Mouse (Mus musculus) testis, adult 2 months (tissue): ENCODE results near the gene Ctnna3. TPM values are rescaled to one million over a fixed set of nuclear protein-coding genes. Genes with fewer than 3 reads are reported as not detected.
"Not testable (repeated sequence)": the region's sequence is repeated elsewhere in the genome, so short reads cannot be mapped to it uniquely, and the experiment has no call there.

Source experiments
- H3K27ac ChIP-seq: fragments of 200-500 bp; 2 replicates; pipeline ENCODE4 v1.5.1; 2012; ENCODE audit warnings: low read depth, low read length; ENCODE audit not compliant: control insufficient read depth, insufficient read depth
- H3K27me3 ChIP-seq: fragments of 200-500 bp; 2 replicates; pipeline ENCODE4 v1.6.1; 2012; ENCODE audit warnings: mild to moderate bottlenecking, low read length, moderate library complexity; ENCODE audit not compliant: control insufficient read depth, insufficient read depth
- H3K36me3 ChIP-seq: fragments of 200-500 bp; 2 replicates; pipeline ENCODE4 v1.6.1; 2012; ENCODE audit warnings: mild to moderate bottlenecking, low read length; ENCODE audit not compliant: control insufficient read depth, insufficient read depth
- H3K4me1 ChIP-seq: fragments of 200-500 bp; 2 replicates; pipeline ENCODE4 v1.6.1; 2012; ENCODE audit warnings: low read length; ENCODE audit not compliant: control insufficient read depth, insufficient read depth
- H3K4me3 ChIP-seq: fragments of 200-500 bp; 2 replicates; pipeline ENCODE4 v1.5.1; 2012; ENCODE audit warnings: low read depth, mild to moderate bottlenecking, low read length, moderate library complexity, mixed read lengths; ENCODE audit not compliant: control insufficient read depth
- CTCF ChIP-seq: fragments of 200-500 bp; IDR thresholded peaks from 2 replicates; pipeline ENCODE4 v1.5.1; 2012; ENCODE audit warnings: low read depth, mild to moderate bottlenecking, inconsistent platforms, low read length, moderate library complexity; ENCODE audit not compliant: control insufficient read depth, insufficient read depth, insufficient replicate concordance
- POLR2A ChIP-seq: fragments of 200-500 bp; IDR thresholded peaks from 2 replicates; pipeline ENCODE4 v1.6.1; 2012; ENCODE audit warnings: low read depth, mild to moderate bottlenecking, inconsistent platforms, low read length, moderate library complexity; ENCODE audit not compliant: control insufficient read depth
- polyA plus RNA-seq: library from polyadenylated mRNA; depleted of rRNA; stranded (reverse); fragments of >200 nt; gene quantifications from 2 replicates; pipeline ENCODE4 v1.2.3, GENCODE M21; 2012

Ctnna3 gene
- polyA plus RNA-seq, 1 experiment, result 38.9 TPM

DNA sequence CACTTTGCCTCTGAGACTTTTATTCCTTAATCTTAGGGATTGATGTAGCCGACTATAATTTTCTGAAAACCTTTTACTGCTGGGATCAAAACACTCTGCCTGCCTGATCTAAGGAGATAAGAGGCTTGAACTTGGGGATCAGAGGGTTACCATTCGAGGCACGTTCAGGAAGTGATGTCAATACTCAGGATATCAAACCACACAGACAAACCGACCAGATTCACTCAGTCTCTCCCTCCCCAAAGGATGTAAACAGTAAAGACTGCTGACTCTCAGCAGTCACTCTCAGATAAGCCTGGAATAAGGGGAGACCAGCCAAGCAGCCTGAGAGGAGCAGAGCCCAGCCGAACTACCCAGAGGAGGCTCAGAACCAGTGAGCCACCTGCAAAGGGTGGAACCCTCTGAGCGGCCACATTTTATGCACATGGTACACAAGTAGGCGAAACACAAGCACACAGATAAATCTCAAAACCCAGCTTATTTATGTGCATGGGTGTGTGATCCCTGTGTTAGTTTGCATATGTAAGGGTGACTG lies 9.9 kb downstream of the Ctnna3 start:
- no peaks in the 10 kb centered on the region for H3K4me1 ChIP-seq
- no peaks in the 10 kb centered on the region for H3K36me3 ChIP-seq
- no peak overlapping the region for H3K4me3 ChIP-seq
- no peaks in the 10 kb centered on the region for H3K27me3 ChIP-seq
- H3K27ac ChIP-seq, result no peak overlapping the region
- TF ChIP-seq CTCF (no peak), POLR2A (no peak)

DNA sequence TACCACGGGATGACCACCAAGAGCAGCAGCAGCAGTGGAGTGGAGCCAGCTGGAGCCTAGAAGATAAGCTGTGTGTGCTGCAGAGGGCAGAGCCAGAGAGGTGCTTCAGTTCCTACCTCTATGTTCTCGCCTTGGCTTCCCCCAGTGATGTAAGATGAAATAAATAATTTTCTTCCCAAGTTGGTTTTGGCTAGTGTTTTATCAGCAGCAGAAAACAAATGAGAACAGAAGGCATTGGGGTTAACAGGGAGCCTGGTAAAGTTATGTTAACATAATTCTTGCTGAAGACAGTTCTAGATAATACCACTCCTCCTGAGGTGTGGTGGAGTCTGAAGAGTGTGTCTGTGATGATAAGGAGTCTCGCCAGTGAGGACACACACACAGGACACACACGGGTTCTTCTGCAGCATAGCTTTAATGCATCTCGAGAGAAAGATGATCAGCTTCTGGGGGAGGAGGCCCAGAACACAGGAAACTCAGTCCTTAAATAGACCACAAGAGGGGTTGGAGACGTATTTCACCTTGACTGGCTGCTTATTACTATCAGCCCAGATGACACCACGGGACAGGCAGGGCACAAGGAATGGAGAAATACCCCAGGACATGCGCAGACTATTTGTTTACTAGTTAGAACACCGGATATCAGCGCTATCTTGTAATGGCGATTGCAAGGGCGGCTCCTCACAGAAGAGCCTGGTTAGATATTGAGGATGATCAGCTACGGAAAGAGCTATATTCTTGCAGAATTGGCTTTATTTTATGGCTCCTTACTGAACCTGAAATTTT lies 14.9 kb downstream of the Ctnna3 start:
- not testable (repeated sequence) for H3K4me1 ChIP-seq, H3K4me3 ChIP-seq, H3K36me3 ChIP-seq, H3K27ac ChIP-seq, H3K27me3 ChIP-seq

DNA sequence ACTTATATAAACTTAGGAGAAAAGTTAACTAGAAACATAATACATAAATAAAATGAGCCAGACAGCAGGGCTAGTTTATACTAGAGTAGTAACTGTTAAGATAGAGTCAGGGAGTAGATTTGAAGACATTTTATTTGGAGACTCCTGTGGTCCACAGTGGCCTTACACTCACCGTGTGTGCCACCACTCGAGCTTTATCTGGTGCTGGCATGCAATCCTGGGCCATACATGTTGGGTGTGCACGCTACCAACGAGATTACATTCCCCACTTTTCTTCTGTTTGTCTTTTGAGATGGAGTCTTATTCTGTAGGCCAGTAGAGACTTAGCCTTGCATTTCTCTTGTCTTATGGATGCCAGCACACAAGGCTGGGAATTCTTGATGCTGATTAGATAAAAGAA lies 24.0 kb downstream of the Ctnna3 start:
- Histone ChIP-seq H3K4me1 (peaks cover 3% of the 10 kb centered on the region), H3K27ac (no peak overlapping the region), H3K4me3 (no peak overlapping the region), H3K27me3 (no peaks in the 10 kb centered on the region), H3K36me3 (no peaks in the 10 kb centered on the region)
- no peak for TF ChIP-seq POLR2A
- TF ChIP-seq CTCF, result no peak

DNA sequence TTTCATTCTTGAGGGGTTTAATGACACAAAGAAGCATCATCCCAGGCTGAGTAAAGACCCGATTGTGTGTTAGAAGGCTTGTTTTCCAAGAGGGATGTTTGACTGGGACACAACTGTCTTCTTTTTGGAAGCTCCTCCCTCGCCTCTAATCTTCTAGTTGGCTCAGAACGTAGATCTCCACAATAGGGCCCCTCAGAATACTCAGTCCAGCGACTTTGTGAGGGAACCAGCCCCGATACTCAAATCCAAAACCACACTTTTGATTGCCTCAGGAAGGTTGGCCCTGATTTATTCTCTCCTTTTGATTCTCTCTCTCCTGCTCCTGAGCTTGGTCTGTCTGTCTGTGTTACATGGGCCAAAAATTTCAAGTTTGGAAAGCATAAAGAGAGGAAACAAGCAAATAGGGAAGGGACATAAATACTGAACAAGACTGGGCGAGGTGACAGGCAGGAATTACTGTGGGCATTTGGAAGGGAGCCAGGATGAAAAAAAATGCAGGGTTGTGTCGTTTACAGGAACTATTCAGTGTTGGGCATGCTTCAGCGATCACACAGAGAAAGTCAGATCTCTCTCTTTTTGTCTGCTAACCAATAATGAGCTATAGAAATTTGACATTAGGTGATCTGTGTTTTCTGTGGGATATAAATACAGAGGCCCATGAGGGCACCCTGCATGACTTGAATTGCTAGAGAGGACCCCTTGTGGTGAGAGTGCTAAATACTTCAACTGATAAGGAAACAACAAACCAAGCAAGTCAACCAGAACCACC lies 25.4 kb downstream of the Ctnna3 start:
- Histone ChIP-seq H3K27me3 (no peaks in the 10 kb centered on the region), H3K27ac (no peak overlapping the region), H3K4me1 (peaks cover 3% of the 10 kb centered on the region), H3K4me3 (no peak overlapping the region), H3K36me3 (no peaks in the 10 kb centered on the region)
- no peak for TF ChIP-seq POLR2A
- no peak for TF ChIP-seq CTCF

DNA sequence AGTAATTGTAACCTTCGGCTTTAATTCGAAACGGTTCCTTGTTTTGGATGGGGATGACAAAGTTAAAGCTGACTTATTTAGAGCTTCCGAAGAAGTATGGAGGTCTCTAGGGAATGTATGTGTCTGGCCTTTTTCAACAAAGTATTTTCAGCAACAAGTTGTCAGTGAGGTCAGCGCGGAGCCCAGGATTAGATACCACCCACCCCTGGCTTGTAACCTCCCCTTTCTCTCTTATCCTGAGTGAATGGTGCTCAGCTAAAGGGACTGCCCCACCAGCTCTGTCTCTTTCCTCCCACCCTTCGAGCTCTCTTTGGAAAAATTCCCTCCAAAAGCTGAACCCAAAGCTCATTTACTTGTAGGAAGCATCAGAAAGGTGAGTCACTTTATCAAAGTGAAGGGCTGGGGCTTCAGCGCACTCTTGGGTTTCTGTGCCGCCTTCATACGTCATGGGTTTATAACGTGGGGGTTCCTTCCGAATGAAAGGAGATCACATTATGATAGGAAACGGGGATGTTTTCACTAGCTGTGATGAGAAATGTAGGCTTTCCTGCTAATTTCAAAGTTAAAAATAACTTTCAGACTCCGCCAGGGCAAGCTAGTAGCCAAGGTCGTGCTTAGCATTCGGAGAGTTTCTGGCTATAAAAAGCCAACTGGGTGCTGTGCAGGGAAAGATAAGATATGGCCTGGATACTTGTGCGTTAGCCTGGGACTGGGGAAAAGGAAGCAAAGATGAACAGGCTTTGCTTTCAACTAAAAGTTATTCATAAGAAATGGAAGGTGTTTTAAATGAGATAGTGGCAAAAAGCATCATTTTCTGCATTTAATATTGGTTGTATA lies 27.6 kb downstream of the Ctnna3 start:
- Histone ChIP-seq H3K36me3 (no peaks in the 10 kb centered on the region), H3K27me3 (no peaks in the 10 kb centered on the region), H3K4me3 (peak overlapping the region; percentile 19), H3K27ac (peak overlapping the region; percentile 77), H3K4me1 (peaks cover 3% of the 10 kb centered on the region)
- no peak for TF ChIP-seq CTCF

DNA sequence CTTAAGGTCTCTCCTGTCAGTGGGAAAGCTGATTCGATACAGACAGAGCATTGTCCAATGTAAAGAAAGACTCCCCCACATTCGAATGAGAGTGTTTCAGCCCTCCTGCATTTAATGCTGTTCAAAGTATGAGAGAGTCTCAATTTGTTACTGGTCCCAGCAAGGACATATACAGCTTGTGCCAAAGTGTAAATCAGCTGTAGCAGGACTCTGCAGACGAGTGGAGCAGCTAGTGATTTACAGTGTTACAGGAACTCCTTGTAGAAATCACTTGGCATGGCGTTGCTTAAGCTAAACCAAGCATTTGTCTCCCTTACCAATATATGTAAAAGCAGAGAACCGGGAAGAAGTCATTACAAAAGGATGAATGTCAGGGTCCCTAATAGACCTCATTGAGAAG lies 31.0 kb downstream of the Ctnna3 start:
- peaks cover 3% of the 10 kb centered on the region for H3K4me1 ChIP-seq

DNA sequence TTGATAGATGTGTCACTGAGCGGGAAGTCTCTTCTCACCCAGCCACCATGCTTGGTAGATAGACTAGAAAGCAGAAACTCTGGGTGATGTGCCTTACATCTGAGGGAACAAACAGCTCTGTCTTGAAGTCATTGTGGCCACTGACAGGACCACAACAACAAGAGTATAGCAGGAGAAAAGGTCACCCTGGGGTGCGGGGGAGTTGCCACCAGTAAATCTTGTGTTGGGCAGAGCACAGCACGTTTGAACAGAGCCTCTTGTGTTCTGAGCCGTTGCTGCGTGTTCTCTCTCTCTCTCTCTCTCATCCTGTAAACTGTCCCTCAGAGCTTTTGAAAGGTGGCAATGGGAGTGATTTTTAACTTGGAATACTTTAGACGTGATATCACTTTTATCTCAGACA lies 42.6 kb downstream of the Ctnna3 start:
- 0 out of 2 replicates have a peak overlapping the region, but pooled peaks have one; percentile 29 for H3K27ac ChIP-seq
- no peak for TF ChIP-seq CTCF
- no peak for TF ChIP-seq POLR2A
- H3K27me3 ChIP-seq, result no peaks in the 10 kb centered on the region
- H3K36me3 ChIP-seq, result no peaks in the 10 kb centered on the region
- H3K4me1 ChIP-seq, result no peaks in the 10 kb centered on the region; the same call in 1 of the 2 replicates
- no peak overlapping the region for H3K4me3 ChIP-seq

More for the DNA sequence above, 31.0 kb downstream of the Ctnna3 start:
- Histone ChIP-seq H3K27me3 (no peaks in the 10 kb centered on the region), H3K27ac (no peak overlapping the region), H3K36me3 (no peaks in the 10 kb centered on the region), H3K4me3 (no peak overlapping the region)
- TF ChIP-seq CTCF (no peak), POLR2A (no peak)
